Comparison of ENCODE assay signal across 22 mouse cellular contexts in genomic region chr2:135727925-135728324, GRCm38 (mm10).
"Had no signal": no experiment of that assay in that cellular context is flagged by ENCODE, and none has a peak within 500 bp of the region (broad histone marks: within the 10 kb centered on the region; RNA-seq: fewer than 3 reads in every experiment).

No protein-coding gene starts in this region.

- H3K4me1 ChIP-seq: limb, embryonic 12.5 days; limb, embryonic 15.5 days; midbrain, embryonic 12.5 days had no signal

- ATAC-seq: liver, postnatal 0 days had no signal

- H3K9me3 ChIP-seq: limb, embryonic 12.5 days; limb, embryonic 15.5 days; midbrain, embryonic 12.5 days; neural tube, embryonic 12.5 days; neural tube, embryonic 15.5 days had no signal

- H3K27me3 ChIP-seq: limb, embryonic 12.5 days; limb, embryonic 15.5 days; midbrain, embryonic 12.5 days; neural tube, embryonic 12.5 days; neural tube, embryonic 15.5 days had no signal

- H3K27ac ChIP-seq: limb, embryonic 12.5 days; limb, embryonic 15.5 days; liver, embryonic 14.5 days; macrophage; midbrain, embryonic 12.5 days; neural tube, embryonic 12.5 days; neural tube, embryonic 15.5 days; stomach, postnatal 0 days had no signal

- H3K9ac ChIP-seq: limb, embryonic 12.5 days; limb, embryonic 15.5 days; liver, embryonic 14.5 days; liver, postnatal 0 days; lung, embryonic 14.5 days; midbrain, embryonic 12.5 days; neural tube, embryonic 12.5 days; neural tube, embryonic 15.5 days had no signal

- H3K4me2 ChIP-seq: limb, embryonic 12.5 days; limb, embryonic 15.5 days; liver, embryonic 11.5 days; lung, embryonic 14.5 days; midbrain, embryonic 12.5 days; neural tube, embryonic 12.5 days; neural tube, embryonic 15.5 days had no signal

- DNase-seq: kidney, adult 18-20 months; kidney, postnatal 10 days; kidney, postnatal 36 days; layer of hippocampus, postnatal 36 days; left cerebral cortex, postnatal 4 days; liver, postnatal 0 days; lung, embryonic 14.5 days; right cerebral cortex, adult 18-20 months; right cerebral cortex, postnatal 14 days; right cerebral cortex, postnatal 4 days; thymus, adult 2 months; thymus, postnatal 14 days; thymus, postnatal 4 days had no signal

- H3K36me3 ChIP-seq: limb, embryonic 12.5 days; limb, embryonic 15.5 days; midbrain, embryonic 12.5 days; neural tube, embryonic 12.5 days; neural tube, embryonic 15.5 days had no signal

- H3K4me3 ChIP-seq: limb, embryonic 12.5 days; limb, embryonic 15.5 days; midbrain, embryonic 12.5 days; neural tube, embryonic 12.5 days; neural tube, embryonic 15.5 days had no signal
